Mouse (Mus musculus) limb, embryonic 14.5 days (tissue): Measurements from ENCODE around the gene Gm6034. TPM values are rescaled to one million over a fixed set of nuclear protein-coding genes. Genes with fewer than 3 reads are reported as not detected.
"Not testable (repeated sequence)": the region's sequence is repeated elsewhere in the genome, so short reads cannot be mapped to it uniquely, and the experiment has no call there.

ENCODE experiments used
- ATAC-seq: fragments of 200-750 bp; cut with Nextera tagmentation; 2 replicates; pipeline ENCODE4 v1.8.0; 2017; ENCODE audit warnings: low read depth, moderate number of reproducible peaks, moderate TSS enrichment; ENCODE audit not compliant: low FRiP score
- DNase-seq: peaks from one replicate; pipeline ENCODE4 v3.0.0-alpha.2; 2015; ENCODE audit warnings: low spot score
- H3K27ac ChIP-seq: fragments of 300-500 bp; sonication (generic); replicated peaks from 2 replicates; pipeline ENCODE4 v1.5.1; 2014; ENCODE audit warnings: low read depth, mild to moderate bottlenecking, low read length, moderate library complexity, mixed read lengths
- H3K27me3 ChIP-seq: fragments of 300-500 bp; sonication (generic); 2 replicates; pipeline ENCODE4 v1.6.1; 2014; ENCODE audit warnings: low read length, mixed read lengths; ENCODE audit not compliant: control insufficient read depth, insufficient read depth
- H3K36me3 ChIP-seq: fragments of 300-500 bp; sonication (generic); 2 replicates; pipeline ENCODE4 v1.6.1; 2014; ENCODE audit warnings: mild to moderate bottlenecking, low read length, moderate library complexity, mixed read lengths; ENCODE audit not compliant: control insufficient read depth, insufficient read depth
- H3K4me1 ChIP-seq: fragments of 300-500 bp; sonication (generic); 2 replicates; pipeline ENCODE4 v1.6.1; 2014; ENCODE audit warnings: antibody characterized with exemption, low read length, mixed read lengths; ENCODE audit not compliant: control insufficient read depth, insufficient read depth
- H3K4me2 ChIP-seq: fragments of 300-500 bp; sonication (generic); replicated peaks from 2 replicates; pipeline ENCODE4 v1.6.1; 2014; ENCODE audit warnings: low read depth, mild to moderate bottlenecking, low read length, moderate library complexity; ENCODE audit not compliant: severe bottlenecking
- H3K4me3 ChIP-seq: fragments of 300-500 bp; sonication (generic); replicated peaks from 2 replicates; pipeline ENCODE4 v1.5.1; 2014; ENCODE audit warnings: low read length
- H3K9ac ChIP-seq: fragments of 300-500 bp; sonication (generic); 2 replicates; pipeline ENCODE4 v1.6.1; 2014; ENCODE audit warnings: mild to moderate bottlenecking, low read depth, low read length, moderate library complexity; ENCODE audit not compliant: severe bottlenecking
- H3K9me3 ChIP-seq: fragments of 300-500 bp; sonication (generic); 2 replicates; pipeline ENCODE4 v1.6.1; 2016; ENCODE audit warnings: low read length; ENCODE audit not compliant: control insufficient read depth
- POLR2A ChIP-seq: fragments of 200-500 bp; IDR thresholded peaks from 2 replicates; pipeline ENCODE4 v1.8.0; 2012; ENCODE audit warnings: inconsistent platforms, mild to moderate bottlenecking, moderate library complexity, borderline replicate concordance; ENCODE audit not compliant: insufficient read depth, insufficient read length; ENCODE audit errors: extremely low read depth
- WGBS: fragments of 180-500 bp; shearing (Covaris S2); extraction: QIAGEN DNeasy Blood & Tissue Kit; methylation state at CpG from one replicate; pipeline ENCODE4 v1.1.7; 2014; 5-methylcytosine and 5-hydroxymethylcytosine counted together
- polyA plus RNA-seq, 2 experiments: library from polyadenylated mRNA; depleted of rRNA in 1 of 2; stranded (reverse) in 1 of 2; unstranded in 1 of 2; fragments of >200 nt; fragmentation: Nextera tagmentation in 1 of 2; extraction: Ambion mirVana in 1 of 2; gene quantifications; 2 replicates each; pipeline versions ENCODE4 v1.2.1 to v1.2.3; 2012 to 2014

Gm6034 gene
- not detected in 2 replicates for polyA plus RNA-seq (2012; rRNA removed)
- not detected in 2 replicates for polyA plus RNA-seq (2014; fragmentation: Nextera tagmentation; extraction: Ambion mirVana)

GRCm38 (mm10) chr17:36042610-36043169 lies at the start of gene Gm6034, which contains the start of gene H2-T22:
TSS of gene Gm6034 (plus strand) at chr17:36042961.
TSS of gene H2-T22 (minus strand) at chr17:36042747.
- not testable (repeated sequence) for H3K27ac ChIP-seq, H3K36me3 ChIP-seq, H3K4me1 ChIP-seq, H3K27me3 ChIP-seq, H3K9me3 ChIP-seq
- TF ChIP-seq POLR2A: peak; percentile 68; the same call in 1 of the 2 replicates
- DNase-seq (peak; percentile 95), ATAC-seq (peak; percentile 97)
- Histone ChIP-seq H3K9ac (peak within 1 kb of the TSS; percentile 47), H3K4me3 (peak within 1 kb of the TSS; percentile 36), H3K4me2 (peak within 1 kb of the TSS; percentile 63)
- 2% methylated on average over 12 of the region's 12 CpGs for WGBS

GRCm38 (mm10) chr17:35993675-35994074 lies 49.1 kb upstream of the Gm6034 start:
- Histone ChIP-seq H3K27me3 (no peaks in the 10 kb centered on the region), H3K9ac (no peak overlapping the region), H3K4me2 (peak overlapping the region; percentile 77; the same call in 1 of the 2 replicates), H3K4me1 (peaks cover 2% of the 10 kb centered on the region; the same call in 1 of the 2 replicates), H3K9me3 (no peaks in the 10 kb centered on the region), H3K36me3 (peaks cover 13% of the 10 kb centered on the region), H3K4me3 (peak overlapping the region; percentile 58), H3K27ac (no peak overlapping the region)
- peak; percentile 81 for DNase-seq
- WGBS: 5% methylated on average over 17 of the region's 17 CpGs
- ATAC-seq: peak; percentile 76
- TF ChIP-seq POLR2A: no peak

DNA sequence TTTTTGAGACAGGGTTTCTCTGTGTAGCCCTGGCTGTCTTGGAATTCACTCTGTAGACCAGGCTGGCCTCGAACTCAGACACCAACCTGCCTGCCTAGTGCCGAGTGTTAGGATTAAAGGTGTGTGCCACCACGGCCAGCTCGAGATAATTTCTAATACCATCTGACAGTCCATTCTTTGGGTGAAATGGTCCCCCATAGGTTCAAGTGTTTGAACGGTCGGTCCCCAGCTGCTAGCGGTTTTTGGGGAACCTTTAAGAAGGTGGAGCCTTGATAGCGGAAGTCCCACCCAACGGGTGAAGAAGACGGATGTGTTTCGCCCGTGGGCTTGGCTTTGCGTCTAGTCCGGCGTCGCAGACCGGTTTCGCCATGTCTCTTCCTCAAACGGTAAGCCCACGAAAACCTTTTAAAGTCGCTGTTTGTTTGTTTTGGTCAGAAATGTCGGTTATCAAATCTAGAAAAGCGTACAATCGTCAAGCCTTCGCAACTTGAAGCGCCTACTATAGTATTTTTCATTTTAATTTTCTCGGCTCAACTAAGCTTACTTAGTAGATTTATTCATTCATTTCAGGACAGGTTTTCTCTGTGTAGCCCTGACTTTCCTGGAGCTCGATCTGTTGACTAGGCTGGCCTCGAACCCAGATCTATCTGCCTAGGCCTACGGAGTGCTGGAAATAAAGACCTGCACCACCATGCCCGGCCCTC lies 48.4 kb upstream of the Gm6034 start:
- Histone ChIP-seq H3K27ac (peak overlapping the region; percentile 48; the same call in 1 of the 2 replicates), H3K36me3 (peaks cover 6% of the 10 kb centered on the region)
- whole genome bisulfite sequencing: 3% methylated on average over 31 of the region's 31 CpGs

GRCm38 (mm10) chr17:35994879-35995240 lies 47.9 kb upstream of the Gm6034 start:
- H3K4me2 ChIP-seq: peak overlapping the region; percentile 77
- no peak overlapping the region for H3K27ac ChIP-seq
- peak overlapping the region; percentile 58 for H3K4me3 ChIP-seq
- no peak for DNase-seq
- no peaks in the 10 kb centered on the region for H3K27me3 ChIP-seq
- ATAC-seq: no peak
- peaks cover 2% of the 10 kb centered on the region; the same call in 1 of the 2 replicates for H3K4me1 ChIP-seq
- TF ChIP-seq POLR2A: no peak
- no peaks in the 10 kb centered on the region for H3K9me3 ChIP-seq
- under 1% methylated on average over 14 of the region's 14 CpGs for WGBS
- H3K9ac ChIP-seq: peak overlapping the region; percentile 56
- peaks cover under 1% of the 10 kb centered on the region; the same call in 1 of the 2 replicates for H3K36me3 ChIP-seq

More for the DNA sequence above, 48.4 kb upstream of the Gm6034 start:
- DNase-seq (peak; percentile 84), ATAC-seq (peak; percentile 62)
- H3K4me3 ChIP-seq: peak overlapping the region; percentile 58
- TF ChIP-seq POLR2A: peak; percentile 58; the same call in 1 of the 2 replicates
- peak overlapping the region; percentile 77 for H3K4me2 ChIP-seq
- H3K9ac ChIP-seq: peak overlapping the region; percentile 56
- peaks cover 2% of the 10 kb centered on the region; the same call in 1 of the 2 replicates for H3K4me1 ChIP-seq
- no peaks in the 10 kb centered on the region for H3K27me3 ChIP-seq
- H3K9me3 ChIP-seq: no peaks in the 10 kb centered on the region

DNA sequence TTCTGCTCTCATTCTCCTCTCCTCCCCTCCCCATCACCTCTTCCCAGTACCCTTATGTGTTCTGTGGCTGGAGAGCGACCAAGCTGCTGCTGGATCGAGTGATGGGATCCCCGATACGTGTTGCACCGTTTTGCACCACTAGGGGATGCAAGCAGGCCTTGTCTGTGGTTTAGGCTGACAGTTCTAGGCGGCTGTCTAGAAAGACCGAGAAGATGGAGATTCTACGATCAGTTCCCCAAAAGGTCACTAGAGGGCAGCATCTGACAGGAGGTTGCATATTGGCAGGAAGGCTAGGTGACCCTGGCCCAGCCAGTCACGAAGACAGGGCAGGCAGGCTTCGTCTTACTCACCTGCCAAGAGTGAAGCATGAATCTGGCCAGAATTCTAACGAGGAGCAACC lies 45.8 kb upstream of the Gm6034 start:
- Histone ChIP-seq H3K27ac (no peak overlapping the region), H3K9me3 (no peaks in the 10 kb centered on the region), H3K9ac (no peak overlapping the region), H3K27me3 (no peaks in the 10 kb centered on the region), H3K4me1 (peaks cover 2% of the 10 kb centered on the region; the same call in 1 of the 2 replicates), H3K36me3 (no peaks in the 10 kb centered on the region), H3K4me3 (no peak overlapping the region), H3K4me2 (no peak overlapping the region)
- WGBS: 4% methylated on average over 11 of the region's 11 CpGs
- TF ChIP-seq POLR2A: no peak
- ATAC-seq: peak; percentile 74
- peak; percentile 92 for DNase-seq
